ENCODE assay signal across 8 mouse cellular contexts in the genomic region with DNA sequence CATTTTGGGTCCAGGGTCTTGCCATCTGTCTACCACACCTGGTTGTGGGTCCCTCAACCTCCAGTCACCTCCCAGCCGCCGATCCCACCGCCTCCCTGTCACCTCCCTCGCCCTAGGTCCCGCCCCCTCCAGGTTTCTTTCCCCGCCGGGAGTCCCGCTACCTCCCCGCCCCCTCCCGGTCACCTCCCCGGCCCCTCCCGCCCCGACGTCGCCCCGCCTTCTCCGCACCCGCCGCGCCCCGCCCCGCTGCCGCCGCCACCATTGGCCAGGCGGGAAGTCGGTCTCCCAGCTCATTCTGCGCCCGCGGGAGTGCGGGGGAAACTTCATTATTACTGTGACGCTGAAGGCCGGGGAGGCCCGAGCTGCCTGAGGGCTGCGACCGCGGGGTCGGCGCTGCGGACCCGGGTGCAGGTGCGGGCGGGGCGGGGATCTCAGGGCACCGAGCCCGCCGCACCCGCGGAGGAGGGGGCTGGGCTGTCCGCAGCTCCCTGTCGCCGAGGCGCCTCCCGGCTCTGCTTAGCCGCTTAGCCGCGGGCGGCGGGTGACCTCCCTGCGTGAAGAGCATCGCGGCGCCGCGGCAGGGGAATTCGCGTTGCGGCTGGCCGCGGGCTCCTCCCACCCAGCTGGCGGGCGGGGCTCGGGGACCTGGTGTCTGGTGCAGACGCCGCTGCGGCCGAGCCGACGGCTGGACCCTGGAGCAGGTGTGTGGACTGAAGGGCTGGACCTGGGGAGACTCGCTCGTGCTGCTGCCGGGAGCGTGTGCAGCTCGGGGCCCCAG. TPM values are rescaled to one million over a fixed set of nuclear protein-coding genes. Genes with fewer than 3 reads are reported as not detected.
DNase-seq lines count a peak whose midpoint lies in the region; ATAC-seq lines count a peak whose summit lies in the region.

TSS of gene Herc3 (plus strand) at position 234 of the 778 bp plus-strand sequence.

- DNase-seq in WW6 (ENCODE audit: low read depth, low spot score) = peak; percentile 54
- peak; percentile 90 for DNase-seq in cerebellum, postnatal 25 days
- peak; percentile 79 to 82 for DNase-seq in frontal cortex, postnatal 36 days (ENCODE audit: low spot score in 2 of 2)
- peak; percentile 76 for DNase-seq in hindbrain, embryonic 14.5 days (ENCODE audit: low spot score)
- peak; percentile 65 to 76 for DNase-seq in left cerebral cortex, adult 8-10 months (ENCODE audit: low spot score in 2 of 2)
- DNase-seq in right cerebral cortex, postnatal 14 days = peak; percentile 84
- DNase-seq in urinary bladder, postnatal 36 days (ENCODE audit: low spot score in 2 of 2) = peak; percentile 23 to 48

- peak within 1 kb of the TSS; percentile 83 for H3K4me2 ChIP-seq in hindbrain, embryonic 14.5 days (replicated peaks)

- under 1% methylated on average over 76 of the region's 83 CpGs for WGBS in hindbrain, embryonic 14.5 days

- peak within 1 kb of the TSS; percentile 87 for H3K9ac ChIP-seq in hindbrain, embryonic 14.5 days

- H3K27ac ChIP-seq in hindbrain, embryonic 14.5 days = peak within 1 kb of the TSS; percentile 91

- H3K4me3 ChIP-seq in hindbrain, embryonic 14.5 days (replicated peaks; ENCODE audit: low read length) = peak within 1 kb of the TSS; percentile 86
- peak within 1 kb of the TSS; percentile 94 for H3K4me3 ChIP-seq in megakaryocyte, embryonic 14.5 days (replicated peaks)

- H3K9me3 ChIP-seq in hindbrain, embryonic 14.5 days (ENCODE audit: control insufficient read depth, low read length) = no peaks in the 10 kb centered on the region
- H3K9me3 ChIP-seq in megakaryocyte, embryonic 14.5 days = no peaks in the 10 kb centered on the region

- no peaks in the 10 kb centered on the region for H3K36me3 ChIP-seq in hindbrain, embryonic 14.5 days (replicated peaks; ENCODE audit: control insufficient read depth, insufficient read depth)
- H3K36me3 ChIP-seq in megakaryocyte, embryonic 14.5 days (replicated peaks; ENCODE audit: low read length) = no peaks in the 10 kb centered on the region

- no peaks in the 10 kb centered on the region; the same call in 1 of the 2 replicates for H3K4me1 ChIP-seq in hindbrain, embryonic 14.5 days (replicated peaks; ENCODE audit: control insufficient read depth, insufficient read depth, low read length)
- H3K4me1 ChIP-seq in megakaryocyte, embryonic 14.5 days = peaks cover 21% of the 10 kb centered on the region

- peak; percentile 88 for ATAC-seq in hindbrain, embryonic 14.5 days (ENCODE audit: low FRiP score)

- H3K27me3 ChIP-seq in hindbrain, embryonic 14.5 days (ENCODE audit: control insufficient read depth, insufficient read depth, low read length) = no peaks in the 10 kb centered on the region
- peaks cover 1% of the 10 kb centered on the region for H3K27me3 ChIP-seq in megakaryocyte, embryonic 14.5 days (replicated peaks)

RNA-seq across cellular contexts. Expression of gene Herc3, which starts in this region (rescaled TPM):
- 33.7 and 39.0 TPM in 2 replicates for polyA plus RNA-seq in hindbrain, embryonic 14.5 days (2014; fragmentation: Nextera tagmentation; extraction: Ambion mirVana)
- total RNA-seq in left cerebral cortex, adult 8-10 months (2022) = 100 to 1,000 TPM; 127 to 260 (median 211) TPM
- 0.39 and 1.00 TPM in 2 replicates for polyA plus RNA-seq in megakaryocyte, embryonic 14.5 days (2012; ENCODE audit: insufficient read depth, low replicate concordance)

Comparison
In these comparisons a context has a peak if more than half of its experiments do, and no peak if none do; other contexts are left out.
1. Peak in every context shown above with its lines: DNase-seq, ATAC-seq, H3K4me3 ChIP-seq and H3K27ac ChIP-seq.
2. RNA of gene Herc3 (polyA plus RNA-seq): 33.7 to 39.0 TPM in hindbrain, embryonic 14.5 days; 0.39 to 1.00 TPM in megakaryocyte, embryonic 14.5 days; every median in the first group is over 10 times any median in the second.
3. DNase-seq: peak in every context shown above with its lines; median percentile 90 in cerebellum, postnatal 25 days; 84 in right cerebral cortex, postnatal 14 days; 80 in frontal cortex, postnatal 36 days; 76 in hindbrain, embryonic 14.5 days; 70 in left cerebral cortex, adult 8-10 months; 54 in WW6; 36 in urinary bladder, postnatal 36 days.